Mouse (Mus musculus) right cerebral cortex, adult 18-20 months (tissue): ENCODE measurements around the gene Pde6d.

ENCODE experiments used
- DNase-seq: peaks from one replicate; pipeline ENCODE4 v3.0.0; 2022; ENCODE audit warnings: mixed read lengths

Pde6d gene

GRCm38 (mm10) chr1:86582451-86583096, at the start of gene Pde6d, which contains the start of gene Cops7b:
Pde6d (minus strand) TSS chr1:86582629.
Cops7b (plus strand) TSS chr1:86582904.
- peak; percentile 97 for DNase-seq

- DNase-seq = no peak
These were observed 48.1 kb upstream of the Pde6d start for GRCm38 (mm10) chr1:86630527-86630926.

- no peak for DNase-seq
These were observed 47.5 kb upstream of the Pde6d start for GRCm38 (mm10) chr1:86629936-86630335.

DNA sequence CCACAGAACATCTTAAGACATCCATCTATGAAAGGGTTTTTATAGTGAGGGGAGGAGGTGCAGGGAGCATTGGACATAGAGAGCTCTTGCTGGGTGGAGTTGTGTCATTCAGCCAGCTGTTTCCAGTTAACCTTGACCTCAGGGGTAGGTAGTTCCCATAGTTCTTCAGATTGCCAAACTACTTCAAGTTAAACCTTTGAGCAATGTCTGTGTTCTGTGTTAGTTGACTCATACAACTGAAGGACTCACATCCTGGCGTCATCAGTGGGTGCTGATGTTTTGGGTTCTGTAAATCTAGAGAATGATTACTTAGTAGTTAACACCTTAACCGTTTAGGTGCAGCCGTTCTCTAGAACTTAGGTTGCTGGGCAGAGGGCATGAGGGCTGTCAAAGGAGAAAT, 45.8 kb upstream of the Pde6d start:
- DNase-seq = no peak

GRCm38 (mm10) chr1:86623001-86624000, 40.9 kb upstream of the Pde6d start:
- DNase-seq = peak; percentile 23

DNA sequence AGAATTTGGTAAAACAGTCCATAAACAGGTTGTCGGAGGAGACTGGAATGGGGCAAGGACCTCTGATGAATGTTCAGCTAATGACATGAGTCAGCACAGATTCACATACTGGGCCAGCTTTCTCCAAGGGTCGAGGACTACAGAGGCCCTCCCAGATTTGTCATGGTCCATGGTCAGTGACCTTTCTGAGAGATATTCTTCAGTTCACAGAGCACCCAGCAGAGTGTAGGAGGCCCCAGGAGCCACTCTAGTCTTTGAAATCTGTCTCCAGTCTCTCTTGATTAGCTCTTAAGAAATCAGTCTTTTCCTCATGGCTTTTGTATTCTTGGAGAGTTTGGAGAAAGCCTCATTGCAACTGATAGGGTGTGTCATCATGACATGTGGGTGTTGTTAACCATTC, 39.9 kb upstream of the Pde6d start:
- DNase-seq = no peak

GRCm38 (mm10) chr1:86618454-86619125, 36.2 kb upstream of the Pde6d start:
- peak; percentile 68 for DNase-seq

GRCm38 (mm10) chr1:86614269-86614668, 31.8 kb upstream of the Pde6d start:
- DNase-seq = no peak

- no peak for DNase-seq
These were observed 29.7 kb upstream of the Pde6d start for GRCm38 (mm10) chr1:86612081-86612480.

DNA sequence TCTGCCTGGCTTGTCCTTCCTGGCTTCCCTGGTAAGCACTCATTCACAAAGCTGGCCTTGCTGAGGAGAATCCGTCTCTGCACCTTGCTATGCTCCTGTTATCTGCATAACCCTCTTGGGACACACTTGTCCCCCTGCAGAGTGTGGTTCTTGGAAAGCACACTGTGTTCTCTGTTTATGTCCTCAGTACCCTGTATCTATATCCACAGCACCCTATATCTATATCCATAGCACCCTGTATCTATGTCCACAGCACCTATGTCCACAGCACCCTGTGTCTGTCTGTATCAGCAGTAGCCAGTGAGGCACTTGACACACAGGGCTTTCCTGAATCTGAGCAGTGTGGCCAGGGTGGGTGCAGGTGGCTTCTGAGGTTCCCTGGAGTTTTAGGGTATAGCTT, 28.5 kb upstream of the Pde6d start:
- DNase-seq = no peak

DNA sequence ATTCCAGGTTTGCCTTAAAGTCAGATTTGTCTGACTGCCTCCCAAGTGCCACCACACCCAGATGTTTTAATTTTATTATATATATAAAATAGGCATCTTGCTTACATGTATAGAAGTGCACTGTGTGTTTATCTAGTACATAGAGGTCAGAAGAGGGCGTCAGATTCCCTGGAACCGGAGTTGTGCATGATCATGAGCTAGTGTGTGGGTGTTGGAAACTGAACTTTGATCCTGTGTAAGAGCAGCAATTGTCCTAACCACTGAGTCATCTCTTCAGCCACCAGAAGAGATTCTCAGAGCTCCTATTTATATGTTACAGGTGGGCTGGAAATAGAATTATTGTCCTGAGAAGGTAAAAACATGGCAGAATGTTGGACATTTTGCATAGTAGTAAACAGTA, 17.7 kb upstream of the Pde6d start:
- DNase-seq = no peak

DNA sequence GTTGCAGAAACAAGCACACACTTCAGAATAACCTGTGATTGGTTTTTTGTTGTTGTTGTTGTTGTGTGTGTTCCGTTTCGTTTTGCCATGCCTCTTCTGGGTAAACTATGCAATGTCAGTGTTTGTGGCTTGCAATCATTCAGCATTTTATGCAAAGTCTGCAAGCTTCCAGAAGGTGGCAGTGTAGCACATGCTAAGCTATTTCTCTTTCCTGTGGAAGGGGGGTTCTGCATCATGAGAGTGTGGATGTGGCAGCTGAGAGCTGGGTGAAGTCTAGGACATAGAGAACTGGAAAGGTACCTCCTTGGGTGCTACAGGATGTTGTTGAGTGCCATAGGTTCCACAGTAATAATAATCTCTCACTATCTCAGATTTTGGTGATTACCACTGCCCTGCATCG, 16.1 kb upstream of the Pde6d start:
- DNase-seq = no peak

GRCm38 (mm10) chr1:86596512-86596911, 14.1 kb upstream of the Pde6d start:
- peak; percentile 56 for DNase-seq

DNA sequence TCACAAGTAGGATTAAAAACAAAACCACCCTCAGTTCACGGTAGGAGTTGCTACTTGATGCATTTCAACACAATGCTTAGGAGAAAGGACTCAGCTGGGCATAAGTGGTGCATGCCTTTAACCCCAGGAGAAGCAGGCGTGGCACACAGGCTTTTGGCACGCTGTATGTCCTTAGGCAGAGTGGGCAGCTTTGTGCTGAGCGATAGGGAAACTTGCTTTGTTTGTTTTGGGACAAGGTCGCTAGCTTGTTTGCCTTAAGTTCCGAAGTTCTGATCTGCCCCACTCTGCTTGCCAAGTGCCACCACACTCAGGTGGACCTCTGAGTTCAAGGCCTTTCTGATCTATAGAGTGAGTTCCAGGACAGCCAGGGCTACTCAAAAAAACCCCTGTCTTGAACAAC, 12.9 kb upstream of the Pde6d start:
- DNase-seq = no peak

DNA sequence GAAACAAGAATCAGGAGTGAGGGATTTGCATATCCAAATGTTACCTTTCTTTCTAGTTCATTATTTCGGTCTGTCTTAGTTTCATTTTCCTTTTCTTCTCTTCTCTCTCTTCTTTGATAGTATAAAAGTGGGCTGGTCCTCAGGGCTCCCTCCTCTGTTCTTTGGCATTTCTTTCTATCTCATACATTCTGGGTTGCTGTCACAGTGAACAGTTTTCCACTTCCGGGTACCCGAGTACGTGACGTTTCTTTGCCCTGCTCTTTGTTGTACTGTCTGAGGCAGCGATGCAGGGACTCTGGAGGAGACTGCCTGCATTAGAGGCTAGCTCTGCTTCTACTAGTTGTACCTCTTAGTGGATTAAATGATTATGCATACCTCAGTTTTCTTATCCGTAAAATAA, 12.1 kb upstream of the Pde6d start:
- DNase-seq = no peak

GRCm38 (mm10) chr1:86586992-86587391, 4.6 kb upstream of the Pde6d start:
- peak; percentile 83 for DNase-seq

GRCm38 (mm10) chr1:86583709-86584108, 1.3 kb upstream of the Pde6d start:
- no peak for DNase-seq

GRCm38 (mm10) chr1:86581692-86582450, 558 bp downstream of the Pde6d start:
- no peak for DNase-seq

GRCm38 (mm10) chr1:86580426-86580825, 2.0 kb downstream of the Pde6d start:
- DNase-seq = no peak

GRCm38 (mm10) chr1:86571941-86572340, 10.5 kb downstream of the Pde6d start:
- DNase-seq = peak; percentile 30

GRCm38 (mm10) chr1:86571381-86571780, 11.0 kb downstream of the Pde6d start:
- no peak for DNase-seq

- no peak for DNase-seq
These were observed 13.1 kb downstream of the Pde6d start for GRCm38 (mm10) chr1:86569292-86569860.
